In the genomic region with DNA sequence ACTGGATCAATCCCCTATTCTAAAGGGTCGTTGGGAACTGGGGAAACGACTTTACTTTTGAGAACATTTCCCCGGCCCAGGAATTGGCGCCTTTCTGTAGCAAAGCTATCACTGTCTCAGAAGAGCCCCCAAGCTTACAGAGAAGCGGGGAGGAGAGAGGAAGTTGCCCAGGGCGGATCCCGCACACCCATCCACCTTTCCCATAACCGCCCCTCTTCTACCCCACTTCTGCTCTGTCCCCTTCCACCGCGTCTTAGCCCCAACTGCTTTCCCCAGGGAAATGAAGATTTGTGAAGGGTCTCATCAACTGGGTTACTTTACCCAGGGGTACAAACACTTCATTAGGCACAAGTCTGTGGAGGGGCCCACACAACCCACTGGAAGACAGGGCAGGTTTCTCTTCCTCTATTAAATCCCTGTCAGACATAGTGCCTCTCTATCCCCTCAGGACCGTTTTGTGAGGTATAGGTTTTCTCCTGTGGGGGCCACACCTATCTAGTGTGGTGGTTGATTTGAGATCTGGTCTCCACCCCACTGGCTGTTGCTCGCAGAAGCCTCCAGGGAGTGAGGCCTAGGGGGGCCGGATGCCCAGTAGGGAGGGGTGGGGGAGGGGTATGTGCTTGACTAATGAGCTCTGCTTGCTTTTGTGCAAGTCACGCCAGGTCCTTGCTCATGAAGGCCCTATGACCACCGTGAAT, we compare ENCODE assay signal across 8 mouse cellular contexts. TPM values are rescaled to one million over a fixed set of nuclear protein-coding genes. Genes with fewer than 3 reads are reported as not detected.
A peak's percentile ranks its signal among the peaks of the same experiment; 100 is the strongest.
DNase-seq lines count a peak whose midpoint lies in the region; ATAC-seq and TF ChIP-seq lines count a peak whose summit lies in the region.

No protein-coding gene starts in this region.

- peak overlapping the region; percentile 84 for H3ac ChIP-seq in C2C12 (ENCODE audit: control insufficient read depth, insufficient read length, low read depth)

- DNase-seq in hindbrain, embryonic 10.5 days (ENCODE audit: low spot score) = peak; percentile 49
- peak; percentile 41 for DNase-seq in testis, postnatal 10 days (ENCODE audit: low spot score)
- no peak for DNase-seq in left cerebral cortex, postnatal 4 days

- TF ChIP-seq CTCF in C2C12 (IDR thresholded peaks at IDR 0.05; ENCODE audit: control insufficient read depth, insufficient read depth, insufficient read length) = no peak

- H3K9ac ChIP-seq in limb, embryonic 15.5 days = peak overlapping the region; percentile 44
- H3K9ac ChIP-seq in midbrain, embryonic 15.5 days = 0 out of 2 replicates have a peak overlapping the region, but pooled peaks have one; percentile 22

- H3K9me3 ChIP-seq in erythroblast, embryonic 14.5 days (ENCODE audit: control insufficient read depth, low read length) = no peaks in the 10 kb centered on the region; the same call in 1 of the 2 replicates
- no peaks in the 10 kb centered on the region for H3K9me3 ChIP-seq in hindbrain, embryonic 10.5 days
- H3K9me3 ChIP-seq in limb, embryonic 15.5 days = no peaks in the 10 kb centered on the region
- no peaks in the 10 kb centered on the region for H3K9me3 ChIP-seq in midbrain, embryonic 15.5 days

- ATAC-seq in activated CD4-positive, CD25-positive, alpha-beta regulatory T cell, adult 4 months = peak; percentile 56
- ATAC-seq in limb, embryonic 15.5 days (ENCODE audit: insufficient number of reproducible peaks, low FRiP score, low TSS enrichment, low read depth) = no peak
- ATAC-seq in midbrain, embryonic 15.5 days (replicated peaks) = peak; percentile 62

- H3K27ac ChIP-seq in hindbrain, embryonic 10.5 days = peak overlapping the region; percentile 87
- peak overlapping the region; percentile 82 for H3K27ac ChIP-seq in limb, embryonic 15.5 days
- H3K27ac ChIP-seq in midbrain, embryonic 15.5 days = no peak overlapping the region

- intact Hi-C loops in left cerebral cortex, postnatal 4 days (cut with DNase I) = no loop called here

- H3K36me3 ChIP-seq in C2C12 (ENCODE audit: control insufficient read depth, insufficient read depth) = peaks cover 21% of the 10 kb centered on the region
- H3K36me3 ChIP-seq in erythroblast, embryonic 14.5 days (ENCODE audit: control insufficient read depth) = no peaks in the 10 kb centered on the region
- no peaks in the 10 kb centered on the region for H3K36me3 ChIP-seq in hindbrain, embryonic 10.5 days
- no peaks in the 10 kb centered on the region for H3K36me3 ChIP-seq in limb, embryonic 15.5 days
- H3K36me3 ChIP-seq in midbrain, embryonic 15.5 days (replicated peaks) = no peaks in the 10 kb centered on the region

- H3K79me3 ChIP-seq in C2C12 (ENCODE audit: low read depth) = peaks cover 54% of the 10 kb centered on the region

- H3K4me2 ChIP-seq in limb, embryonic 15.5 days = peak overlapping the region; percentile 49
- peak overlapping the region; percentile 78 for H3K4me2 ChIP-seq in midbrain, embryonic 15.5 days

- no peaks in the 10 kb centered on the region for H3K27me3 ChIP-seq in C2C12 (ENCODE audit: control insufficient read depth, insufficient read depth, insufficient read length)
- peaks cover 6% of the 10 kb centered on the region; the same call in 1 of the 2 replicates for H3K27me3 ChIP-seq in erythroblast, embryonic 14.5 days (ENCODE audit: control insufficient read depth)
- 0 out of 2 replicates have a peak, but pooled peaks cover 5% of the 10 kb centered on the region for H3K27me3 ChIP-seq in hindbrain, embryonic 10.5 days (ENCODE audit: insufficient read depth, poor library complexity, severe bottlenecking)
- H3K27me3 ChIP-seq in limb, embryonic 15.5 days = no peaks in the 10 kb centered on the region; the same call in 1 of the 2 replicates
- no peaks in the 10 kb centered on the region for H3K27me3 ChIP-seq in midbrain, embryonic 15.5 days (replicated peaks)

- WGBS in hindbrain, embryonic 10.5 days = 18% methylated on average over 15 of the region's 15 CpGs
- WGBS in limb, embryonic 15.5 days = 23% methylated on average over 15 of the region's 15 CpGs
- WGBS in midbrain, embryonic 15.5 days = 13% methylated on average over 15 of the region's 15 CpGs

- peak overlapping the region; percentile 63 for H3K4me3 ChIP-seq in C2C12 (ENCODE audit: insufficient read depth, poor library complexity, severe bottlenecking)
- H3K4me3 ChIP-seq in erythroblast, embryonic 14.5 days (replicated peaks) = peak overlapping the region; percentile 81
- H3K4me3 ChIP-seq in hindbrain, embryonic 10.5 days = peak overlapping the region; percentile 61
- H3K4me3 ChIP-seq in limb, embryonic 15.5 days = peak overlapping the region; percentile 53
- peak overlapping the region; percentile 43 for H3K4me3 ChIP-seq in midbrain, embryonic 15.5 days

- H3K4me1 ChIP-seq in erythroblast, embryonic 14.5 days (ENCODE audit: control insufficient read depth) = peaks cover 27% of the 10 kb centered on the region
- H3K4me1 ChIP-seq in hindbrain, embryonic 10.5 days (replicated peaks) = no peaks in the 10 kb centered on the region
- no peaks in the 10 kb centered on the region for H3K4me1 ChIP-seq in limb, embryonic 15.5 days
- H3K4me1 ChIP-seq in midbrain, embryonic 15.5 days = no peaks in the 10 kb centered on the region

- H3K79me2 ChIP-seq in C2C12 (ENCODE audit: control insufficient read depth, insufficient read depth) = peaks cover 58% of the 10 kb centered on the region

TF ChIP-seq in C2C12, 6 proteins besides CTCF, POLR2A, EP300 and RAD21:
- TF ChIP-seq MAX (IDR thresholded peaks at IDR 0.05) (peak; percentile 8), FOSL1 (IDR thresholded peaks at IDR 0.05; ENCODE audit: insufficient read depth, low read length, poor library complexity, severe bottlenecking) (no peak)

RNA-seq across cellular contexts. Expression of a gene that starts 0.8 kb away (rescaled TPM):
- 280 TPM for polyA plus RNA-seq in C2C12 (2012; fragmentation: generic; extraction: Trizol)
- 100 to 1,000 TPM; 744 to 801 TPM for polyA plus RNA-seq in activated CD4-positive, CD25-positive, alpha-beta regulatory T cell, adult 4 months (2017; shearing (Covaris generic))
- polyA plus RNA-seq in erythroblast, embryonic 14.5 days (2012) = 0.85 and 1.0 TPM in 2 replicates
- 122 and 128 TPM in 2 replicates for polyA plus RNA-seq in hindbrain, embryonic 10.5 days (2016; fragmentation: Nextera tagmentation; extraction: Ambion mirVana)
- 116 and 132 TPM in 2 replicates for polyA plus RNA-seq in limb, embryonic 15.5 days (2015; fragmentation: Nextera tagmentation; extraction: Ambion mirVana)
- polyA plus RNA-seq in midbrain, embryonic 15.5 days (2015; fragmentation: Nextera tagmentation; extraction: Ambion mirVana) = 31.3 and 34.9 TPM in 2 replicates
- total RNA-seq in left cerebral cortex, postnatal 4 days (2021) = 10 to 100 TPM; 23.5 to 24.2 TPM

Comparison
In these comparisons a context has a peak if more than half of its experiments do, and no peak if none do; other contexts are left out.
1. RNA of a gene that starts 0.8 kb away (polyA plus RNA-seq): 744 to 801 TPM in activated CD4-positive, CD25-positive, alpha-beta regulatory T cell, adult 4 months, 280 TPM in C2C12 (single experiment), 122 to 128 TPM in hindbrain, embryonic 10.5 days, 116 to 132 TPM in limb, embryonic 15.5 days and 31.3 to 34.9 TPM in midbrain, embryonic 15.5 days; 0.85 to 1.0 TPM in erythroblast, embryonic 14.5 days; every median in the first group is over 10 times any median in the second.
2. Peak in every context shown above with its lines, with median percentiles within 50 percentile points of each other: H3K4me3 ChIP-seq.